Mouse (Mus musculus): Measurements from ENCODE around the gene Zdhhc21.

The Zdhhc21 gene

GRCm38 (mm10) chr4:82863316-82863715, 3.6 kb upstream of the Zdhhc21 start:
- no peak for DNase-seq

GRCm38 (mm10) chr4:82861451-82861850, 1.7 kb upstream of the Zdhhc21 start:
- no peak for DNase-seq

GRCm38 (mm10) chr4:82860566-82860965, 808 bp upstream of the Zdhhc21 start:
- DNase-seq = no peak

- DNase-seq = no peak
Observed at GRCm38 (mm10) chr4:82858431-82859010, 1.2 kb downstream of the Zdhhc21 start.

GRCm38 (mm10) chr4:82856986-82857385, 2.8 kb downstream of the Zdhhc21 start:
- DNase-seq = no peak

GRCm38 (mm10) chr4:82853809-82854208, 5.9 kb downstream of the Zdhhc21 start:
- DNase-seq = no peak

GRCm38 (mm10) chr4:82848552-82849234, 11.1 kb downstream of the Zdhhc21 start:
- no peak for DNase-seq

- no peak for DNase-seq
Observed at GRCm38 (mm10) chr4:82837526-82838240, 22.1 kb downstream of the Zdhhc21 start.

GRCm38 (mm10) chr4:82831155-82831554, 28.6 kb downstream of the Zdhhc21 start:
- no peak for DNase-seq

GRCm38 (mm10) chr4:82829429-82829828, 30.3 kb downstream of the Zdhhc21 start:
- no peak for DNase-seq

- no peak for DNase-seq
Observed at GRCm38 (mm10) chr4:82827001-82827400, 32.8 kb downstream of the Zdhhc21 start.

- no peak for DNase-seq
Observed at GRCm38 (mm10) chr4:82817833-82818232, 41.9 kb downstream of the Zdhhc21 start.

GRCm38 (mm10) chr4:82816351-82816750, 43.4 kb downstream of the Zdhhc21 start:
- no peak for DNase-seq

GRCm38 (mm10) chr4:82815296-82815695, 44.5 kb downstream of the Zdhhc21 start:
- DNase-seq = no peak

GRCm38 (mm10) chr4:82813356-82813755, 46.4 kb downstream of the Zdhhc21 start:
- no peak for DNase-seq

GRCm38 (mm10) chr4:82807811-82808210, 51.9 kb downstream of the Zdhhc21 start:
- DNase-seq = no peak

- no peak for DNase-seq
Observed at GRCm38 (mm10) chr4:82806176-82806757, 53.5 kb downstream of the Zdhhc21 start.

- DNase-seq = no peak
Observed at GRCm38 (mm10) chr4:82804019-82804418, 55.7 kb downstream of the Zdhhc21 start.

GRCm38 (mm10) chr4:82793608-82794007, 66.2 kb downstream of the Zdhhc21 start:
- DNase-seq = no peak

- DNase-seq = no peak
Observed at GRCm38 (mm10) chr4:82792906-82793580, 66.7 kb downstream of the Zdhhc21 start.

GRCm38 (mm10) chr4:82765513-82766216, 94.1 kb downstream of the Zdhhc21 start:
- no peak for DNase-seq

GRCm38 (mm10) chr4:82763586-82763985, 96.2 kb downstream of the Zdhhc21 start:
- no peak for DNase-seq

Data from thymus, adult 18-20 months (tissue).